Mouse (Mus musculus) small intestine, adult 2 months (tissue): ENCODE data around the gene Trap1. TPM values are rescaled to one million over a fixed set of nuclear protein-coding genes. Genes with fewer than 3 reads are reported as not detected.

Experiments used
- H3K27ac ChIP-seq: fragments of 200-500 bp; 2 replicates; pipeline ENCODE4 v1.5.1; 2012; ENCODE audit warnings: low read depth, low read length, control low read depth, inconsistent platforms; ENCODE audit not compliant: insufficient read depth
- H3K27me3 ChIP-seq: fragments of 200-500 bp; 2 replicates; pipeline ENCODE4 v1.6.1; 2012; ENCODE audit warnings: mild to moderate bottlenecking, moderate library complexity, low read length, inconsistent platforms; ENCODE audit not compliant: control insufficient read depth, insufficient read depth
- H3K36me3 ChIP-seq: fragments of 200-500 bp; 2 replicates; pipeline ENCODE4 v1.6.1; 2012; ENCODE audit warnings: mild to moderate bottlenecking, low read length, control low read depth, inconsistent platforms; ENCODE audit not compliant: control insufficient read depth, insufficient read depth
- H3K4me1 ChIP-seq: fragments of 200-500 bp; 2 replicates; pipeline ENCODE4 v1.6.1; 2012; ENCODE audit warnings: low read length, inconsistent platforms, mixed read lengths; ENCODE audit not compliant: control insufficient read depth, insufficient read depth, insufficient read length
- H3K4me3 ChIP-seq: fragments of 200-500 bp; 2 replicates; pipeline ENCODE4 v1.5.1; 2012; ENCODE audit warnings: low read depth, mild to moderate bottlenecking, control low read depth, inconsistent platforms, low read length, moderate library complexity
- CTCF ChIP-seq: fragments of 200-500 bp; IDR thresholded peaks from 2 replicates; pipeline ENCODE4 v1.5.1; 2012; ENCODE audit warnings: low read depth, mild to moderate bottlenecking, control low read depth, inconsistent platforms, low read length, moderate library complexity, mixed read lengths; ENCODE audit not compliant: insufficient replicate concordance, insufficient read length; ENCODE audit errors: extremely low read depth
- POLR2A ChIP-seq: fragments of 200-500 bp; IDR thresholded peaks from 2 replicates; pipeline ENCODE4 v1.6.1; 2012; ENCODE audit warnings: low read depth, mild to moderate bottlenecking, control low read depth, inconsistent platforms, low read length, moderate library complexity
- WGBS: fragments of 180-500 bp; shearing (Covaris S2); methylation state at CpG from one replicate; pipeline ENCODE4 v1.1.7; 2018; 5-methylcytosine and 5-hydroxymethylcytosine counted together
- polyA plus RNA-seq: library from polyadenylated mRNA; depleted of rRNA; stranded (reverse); fragments of >200 nt; gene quantifications from 2 replicates; pipeline ENCODE4 v1.2.3, GENCODE M21; 2012

The Trap1 gene
- polyA plus RNA-seq, 1 experiment, result 50.8 TPM

DNA sequence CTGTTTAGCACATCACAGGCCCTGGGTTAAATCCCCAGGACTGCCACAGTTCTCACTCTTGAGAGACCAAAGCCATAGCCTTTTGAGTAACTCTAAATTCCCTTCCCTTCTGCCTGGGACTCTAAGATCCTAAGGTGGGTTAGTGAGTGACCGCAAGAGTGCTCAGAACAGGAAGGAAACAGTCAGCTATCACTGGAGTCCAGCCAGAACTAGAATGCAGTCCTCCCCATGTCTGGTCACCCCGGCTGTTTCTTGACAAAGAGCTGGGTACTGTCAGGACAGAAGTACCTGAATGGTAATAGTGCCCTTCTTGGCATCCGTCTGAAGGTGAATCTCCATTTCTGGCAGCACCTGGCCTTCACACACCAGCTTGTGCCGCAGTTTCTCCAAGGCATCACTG lies 12.7 kb downstream of the Trap1 start:
- H3K36me3 ChIP-seq, result peaks cover 47% of the 10 kb centered on the region
- no peak overlapping the region for H3K27ac ChIP-seq
- TF ChIP-seq CTCF (no peak), POLR2A (no peak)
- no peaks in the 10 kb centered on the region for H3K4me1 ChIP-seq
- H3K27me3 ChIP-seq, result no peaks in the 10 kb centered on the region
- H3K4me3 ChIP-seq, result no peak overlapping the region
- 91% methylated on average over 4 of the region's 4 CpGs for WGBS

GRCm38 (mm10) chr16:4053811-4054210 lies 23.8 kb downstream of the Trap1 start:
- Histone ChIP-seq H3K27ac (no peak overlapping the region), H3K4me3 (no peak overlapping the region), H3K27me3 (no peaks in the 10 kb centered on the region), H3K4me1 (no peaks in the 10 kb centered on the region), H3K36me3 (peaks cover 37% of the 10 kb centered on the region)
- 81% methylated on average over 3 of the region's 3 CpGs for WGBS
- TF ChIP-seq POLR2A, result no peak
- no peak for TF ChIP-seq CTCF

GRCm38 (mm10) chr16:4052601-4053000 lies 25.0 kb downstream of the Trap1 start:
- H3K4me1 ChIP-seq, result no peaks in the 10 kb centered on the region
- no peak overlapping the region for H3K27ac ChIP-seq
- TF ChIP-seq CTCF (no peak), POLR2A (no peak)
- WGBS, result 93% methylated on average over 4 of the region's 4 CpGs
- H3K27me3 ChIP-seq, result no peaks in the 10 kb centered on the region
- peaks cover 42% of the 10 kb centered on the region for H3K36me3 ChIP-seq
- no peak overlapping the region for H3K4me3 ChIP-seq

- peaks cover 49% of the 10 kb centered on the region for H3K36me3 ChIP-seq
- no peak overlapping the region for H3K4me3 ChIP-seq
- no peaks in the 10 kb centered on the region for H3K27me3 ChIP-seq
- no peaks in the 10 kb centered on the region; the same call in 1 of the 2 replicates for H3K4me1 ChIP-seq
- TF ChIP-seq POLR2A (no peak), CTCF (no peak)
- 83% methylated on average over 4 of the region's 4 CpGs for WGBS
- no peak overlapping the region for H3K27ac ChIP-seq
Measured at GRCm38 (mm10) chr16:4045524-4045923, 32.1 kb downstream of the Trap1 start.

GRCm38 (mm10) chr16:4044093-4044492 lies 33.5 kb downstream of the Trap1 start:
- H3K4me3 ChIP-seq, result no peak overlapping the region
- 91% methylated on average over 2 of the region's 2 CpGs for WGBS
- TF ChIP-seq POLR2A, result no peak
- no peak for TF ChIP-seq CTCF
- peaks cover under 1% of the 10 kb centered on the region; the same call in 1 of the 2 replicates for H3K4me1 ChIP-seq
- H3K36me3 ChIP-seq, result peaks cover 54% of the 10 kb centered on the region
- H3K27me3 ChIP-seq, result no peaks in the 10 kb centered on the region
- H3K27ac ChIP-seq, result no peak overlapping the region

DNA sequence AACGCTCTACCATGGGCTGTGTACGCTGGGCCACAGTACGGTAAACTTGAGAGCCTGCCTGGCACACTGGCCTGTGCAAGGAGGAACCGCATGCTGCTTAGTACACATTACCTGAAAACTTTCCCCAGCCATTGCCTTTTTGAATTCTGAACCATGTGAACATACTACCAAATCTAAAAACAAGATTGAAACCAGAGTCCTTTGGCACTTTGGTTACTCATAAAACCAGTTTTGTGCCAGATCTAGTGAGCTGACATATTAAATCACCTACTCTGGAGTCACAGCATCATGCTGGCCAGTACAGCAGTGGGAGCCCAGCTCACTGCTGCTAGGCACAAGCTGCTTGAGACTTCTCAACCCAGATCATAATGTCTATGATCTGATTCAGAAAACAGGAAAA lies 36.0 kb downstream of the Trap1 start:
- no peak overlapping the region for H3K4me3 ChIP-seq
- TF ChIP-seq POLR2A, result no peak
- TF ChIP-seq CTCF, result no peak
- no peaks in the 10 kb centered on the region for H3K27me3 ChIP-seq
- H3K27ac ChIP-seq, result no peak overlapping the region
- H3K36me3 ChIP-seq, result peaks cover 45% of the 10 kb centered on the region
- WGBS, result 99% methylated on average over 4 of the region's 4 CpGs
- peaks cover 9% of the 10 kb centered on the region; the same call in 1 of the 2 replicates for H3K4me1 ChIP-seq

- 85% methylated on average over 5 of the region's 5 CpGs for WGBS
- TF ChIP-seq POLR2A (no peak), CTCF (no peak)
- no peak overlapping the region for H3K4me3 ChIP-seq
- H3K27ac ChIP-seq, result no peak overlapping the region
- no peaks in the 10 kb centered on the region for H3K27me3 ChIP-seq
- peaks cover 15% of the 10 kb centered on the region; the same call in 1 of the 2 replicates for H3K4me1 ChIP-seq
- H3K36me3 ChIP-seq, result peaks cover 33% of the 10 kb centered on the region
Measured at GRCm38 (mm10) chr16:4040206-4040605, 37.4 kb downstream of the Trap1 start.
